Mouse (Mus musculus) heart, embryonic 16.5 days (tissue): ENCODE measurements at regions not wholly inside any gene's neighbourhood (a gene's known extent, or its start where the extent isn't known, plus 50 kb on each side); places are given as distances from the start of the nearest gene placed in this dataset.

ENCODE experiments used
- ATAC-seq: fragments of 200-750 bp; cut with Nextera tagmentation; replicated peaks from 2 replicates; pipeline ENCODE4 v1.8.0; 2017; ENCODE audit warnings: moderate number of reproducible peaks; ENCODE audit not compliant: insufficient read depth, low FRiP score; ENCODE audit errors: extremely low read depth
- H3K27ac ChIP-seq: fragments of 300-500 bp; sonication (generic); 2 replicates; pipeline ENCODE4 v1.5.1; 2014; ENCODE audit warnings: mild to moderate bottlenecking, low read length, control low read depth, moderate library complexity
- H3K27me3 ChIP-seq: fragments of 300-500 bp; sonication (generic); 2 replicates; pipeline ENCODE4 v1.6.1; 2014; ENCODE audit warnings: low read length, mixed read lengths; ENCODE audit not compliant: control insufficient read depth, insufficient read depth
- H3K36me3 ChIP-seq: fragments of 300-500 bp; sonication (generic); 2 replicates; pipeline ENCODE4 v1.6.1; 2014; ENCODE audit not compliant: control insufficient read depth, insufficient read depth
- H3K4me1 ChIP-seq: fragments of 300-500 bp; sonication (generic); 2 replicates; pipeline ENCODE4 v1.6.1; 2014; ENCODE audit warnings: low read length, mixed read lengths; ENCODE audit not compliant: control insufficient read depth, insufficient read depth
- H3K4me2 ChIP-seq: fragments of 300-500 bp; sonication (generic); 2 replicates; pipeline ENCODE4 v1.6.1; 2014; ENCODE audit warnings: low read depth, mild to moderate bottlenecking, control low read depth, low read length
- H3K4me3 ChIP-seq: fragments of 300-500 bp; sonication (generic); 2 replicates; pipeline ENCODE4 v1.5.1; 2014; ENCODE audit warnings: mild to moderate bottlenecking, control low read depth, low read length
- H3K9ac ChIP-seq: fragments of 300-500 bp; sonication (generic); 2 replicates; pipeline ENCODE4 v1.6.1; 2014; ENCODE audit warnings: low read length, control low read depth
- H3K9me3 ChIP-seq: fragments of 300-500 bp; sonication (generic); replicated peaks from 2 replicates; pipeline ENCODE4 v1.6.1; 2016; ENCODE audit warnings: low read length; ENCODE audit not compliant: control insufficient read depth
- WGBS: fragments of 180-500 bp; shearing (Covaris S2); extraction: QIAGEN DNeasy Blood & Tissue Kit; methylation state at CpG from one replicate; pipeline ENCODE4 v1.1.7; 2014; 5-methylcytosine and 5-hydroxymethylcytosine counted together

GRCm38 (mm10) chr5:47446305-47447028, 536.5 kb upstream of the Slit2 start:
- 72% methylated on average over 5 of the region's 5 CpGs for WGBS
- Histone ChIP-seq H3K27ac (no peak overlapping the region), H3K27me3 (no peaks in the 10 kb centered on the region), H3K4me2 (no peak overlapping the region), H3K4me3 (no peak overlapping the region), H3K36me3 (no peaks in the 10 kb centered on the region), H3K9ac (no peak overlapping the region), H3K9me3 (no peaks in the 10 kb centered on the region), H3K4me1 (no peaks in the 10 kb centered on the region)
- no peak for ATAC-seq

- no peaks in the 10 kb centered on the region for H3K27me3 ChIP-seq
- no peaks in the 10 kb centered on the region for H3K36me3 ChIP-seq
- 80% methylated on average over 4 of the region's 4 CpGs for WGBS
- H3K4me1 ChIP-seq, result no peaks in the 10 kb centered on the region
- no peaks in the 10 kb centered on the region for H3K9me3 ChIP-seq
- ATAC-seq, result no peak
- H3K9ac ChIP-seq, result no peak overlapping the region
- no peak overlapping the region for H3K27ac ChIP-seq
- no peak overlapping the region for H3K4me3 ChIP-seq
- no peak overlapping the region for H3K4me2 ChIP-seq
Observed at GRCm38 (mm10) chr5:47464848-47465247, 518.1 kb upstream of the Slit2 start.

- Histone ChIP-seq H3K9me3 (no peaks in the 10 kb centered on the region), H3K4me3 (no peak overlapping the region), H3K4me1 (no peaks in the 10 kb centered on the region), H3K27me3 (no peaks in the 10 kb centered on the region), H3K4me2 (no peak overlapping the region), H3K27ac (no peak overlapping the region), H3K36me3 (no peaks in the 10 kb centered on the region), H3K9ac (no peak overlapping the region)
- 63% methylated on average over 5 of the region's 5 CpGs for WGBS
- ATAC-seq, result no peak
Observed at GRCm38 (mm10) chr5:47469394-47469793, 513.5 kb upstream of the Slit2 start.

- no peak overlapping the region for H3K27ac ChIP-seq
- H3K9ac ChIP-seq, result no peak overlapping the region
- 56% methylated on average over 7 of the region's 7 CpGs for WGBS
Observed at GRCm38 (mm10) chr5:47472027-47472825, 510.7 kb upstream of the Slit2 start.

GRCm38 (mm10) chr5:47479908-47480307, 503.0 kb upstream of the Slit2 start:
- no peak overlapping the region for H3K4me2 ChIP-seq
- no peak overlapping the region for H3K27ac ChIP-seq
- no peak overlapping the region for H3K9ac ChIP-seq
- no peaks in the 10 kb centered on the region for H3K36me3 ChIP-seq
- H3K9me3 ChIP-seq, result no peaks in the 10 kb centered on the region
- H3K4me3 ChIP-seq, result no peak overlapping the region
- ATAC-seq, result no peak
- H3K27me3 ChIP-seq, result no peaks in the 10 kb centered on the region
- H3K4me1 ChIP-seq, result no peaks in the 10 kb centered on the region

More at GRCm38 (mm10) chr5:47472027-47472825, 510.7 kb upstream of the Slit2 start:
- Histone ChIP-seq H3K4me3 (no peak overlapping the region), H3K9me3 (no peaks in the 10 kb centered on the region), H3K4me1 (no peaks in the 10 kb centered on the region), H3K4me2 (no peak overlapping the region), H3K27me3 (no peaks in the 10 kb centered on the region), H3K36me3 (no peaks in the 10 kb centered on the region)
- no peak for ATAC-seq

GRCm38 (mm10) chr5:47496218-47496617, 486.7 kb upstream of the Slit2 start:
- Histone ChIP-seq H3K27ac (no peak overlapping the region), H3K4me1 (no peaks in the 10 kb centered on the region), H3K9me3 (no peaks in the 10 kb centered on the region), H3K4me2 (no peak overlapping the region), H3K36me3 (no peaks in the 10 kb centered on the region), H3K4me3 (no peak overlapping the region), H3K9ac (no peak overlapping the region), H3K27me3 (no peaks in the 10 kb centered on the region)
- WGBS, result 40% methylated on average over 3 of the region's 3 CpGs
- no peak for ATAC-seq

- no peak overlapping the region for H3K27ac ChIP-seq
- H3K9me3 ChIP-seq, result no peaks in the 10 kb centered on the region
- no peak overlapping the region for H3K4me2 ChIP-seq
- H3K4me3 ChIP-seq, result no peak overlapping the region
- no peak overlapping the region for H3K9ac ChIP-seq
- no peaks in the 10 kb centered on the region for H3K4me1 ChIP-seq
- ATAC-seq, result no peak
- no peaks in the 10 kb centered on the region for H3K27me3 ChIP-seq
- no peaks in the 10 kb centered on the region for H3K36me3 ChIP-seq
- 80% methylated on average over 4 of the region's 4 CpGs for WGBS
Observed at GRCm38 (mm10) chr5:47502764-47503416, 480.0 kb upstream of the Slit2 start.

- H3K4me3 ChIP-seq, result no peak overlapping the region
- 73% methylated on average over 4 of the region's 4 CpGs for WGBS
- H3K4me2 ChIP-seq, result no peak overlapping the region
- H3K9me3 ChIP-seq, result no peaks in the 10 kb centered on the region
- no peak for ATAC-seq
- H3K27ac ChIP-seq, result no peak overlapping the region
- no peaks in the 10 kb centered on the region for H3K36me3 ChIP-seq
- no peaks in the 10 kb centered on the region for H3K27me3 ChIP-seq
- H3K4me1 ChIP-seq, result no peaks in the 10 kb centered on the region
- H3K9ac ChIP-seq, result no peak overlapping the region
Observed at GRCm38 (mm10) chr5:47508689-47509301, 474.1 kb upstream of the Slit2 start.
